Mouse (Mus musculus) limb, embryonic 11.5 days (tissue): ENCODE results near the gene Mrpl33. TPM values are rescaled to one million over a fixed set of nuclear protein-coding genes. Genes with fewer than 3 reads are reported as not detected.

ENCODE experiments used
- ATAC-seq: fragments of 200-750 bp; cut with Nextera tagmentation; 2 replicates; pipeline ENCODE4 v1.8.0; 2017; ENCODE audit warnings: low read depth; ENCODE audit not compliant: insufficient number of reproducible peaks, low FRiP score, low TSS enrichment
- DNase-seq: peaks from one replicate; pipeline ENCODE4 v3.0.0-alpha.2; 2015; ENCODE audit warnings: low spot score
- H3K27ac ChIP-seq: fragments of 300-500 bp; sonication (generic); replicated peaks from 2 replicates; pipeline ENCODE4 v1.5.1; 2014; ENCODE audit warnings: low read depth, mild to moderate bottlenecking, low read length
- H3K27me3 ChIP-seq: fragments of 300-500 bp; sonication (generic); 2 replicates; pipeline ENCODE4 v1.6.1; 2014; ENCODE audit warnings: mild to moderate bottlenecking, low read length, mixed read lengths; ENCODE audit not compliant: control insufficient read depth, insufficient read depth
- H3K36me3 ChIP-seq: fragments of 300-500 bp; sonication (generic); 2 replicates; pipeline ENCODE4 v1.6.1; 2014; ENCODE audit warnings: mild to moderate bottlenecking, low read length, moderate library complexity, mixed read lengths; ENCODE audit not compliant: control insufficient read depth, insufficient read depth
- H3K4me1 ChIP-seq: fragments of 300-500 bp; sonication (generic); 2 replicates; pipeline ENCODE4 v1.6.1; 2014; ENCODE audit warnings: low read length, mixed read lengths; ENCODE audit not compliant: control insufficient read depth, insufficient read depth
- H3K4me2 ChIP-seq: fragments of 300-500 bp; sonication (generic); 2 replicates; pipeline ENCODE4 v1.6.1; 2014; ENCODE audit warnings: low read depth, mild to moderate bottlenecking, moderate library complexity; ENCODE audit not compliant: severe bottlenecking
- H3K4me3 ChIP-seq: fragments of 300-500 bp; sonication (generic); 2 replicates; pipeline ENCODE4 v1.5.1; 2014; ENCODE audit warnings: low read depth, low read length
- H3K9ac ChIP-seq: fragments of 300-500 bp; sonication (generic); 2 replicates; pipeline ENCODE4 v1.6.1; 2014; ENCODE audit warnings: mild to moderate bottlenecking, low read length
- H3K9me3 ChIP-seq: fragments of 300-500 bp; sonication (generic); 2 replicates; pipeline ENCODE4 v1.6.1; 2016; ENCODE audit warnings: low read length; ENCODE audit not compliant: control insufficient read depth
- WGBS: fragments of 180-500 bp; shearing (Covaris S2); extraction: QIAGEN DNeasy Blood & Tissue Kit; methylation state at CpG from one replicate; pipeline ENCODE4 v1.1.7; 2014; 5-methylcytosine and 5-hydroxymethylcytosine counted together
- polyA plus RNA-seq: library from polyadenylated mRNA; unstranded; fragments of >200 nt; fragmentation: Nextera tagmentation; extraction: Ambion mirVana; gene quantifications from 2 replicates; pipeline ENCODE4 v1.2.1, GENCODE M21; 2014

Mrpl33 gene
- polyA plus RNA-seq, 1 experiment from 2014 or later = 254 TPM

GRCm38 (mm10) chr5:31678000-31678399 is 81.3 kb downstream of the Mrpl33 start:
- no peaks in the 10 kb centered on the region for H3K9me3 ChIP-seq
- H3K9ac ChIP-seq = no peak overlapping the region
- no peaks in the 10 kb centered on the region for H3K36me3 ChIP-seq
- H3K4me2 ChIP-seq = no peak overlapping the region
- no peaks in the 10 kb centered on the region for H3K27me3 ChIP-seq
- H3K4me1 ChIP-seq = no peaks in the 10 kb centered on the region
- DNase-seq (no peak), ATAC-seq (no peak)
- no peak overlapping the region for H3K4me3 ChIP-seq
- WGBS = 76% methylated on average over 1 of the region's 1 CpGs
- H3K27ac ChIP-seq = no peak overlapping the region

GRCm38 (mm10) chr5:31680183-31680582 is 83.4 kb downstream of the Mrpl33 start:
- Histone ChIP-seq H3K4me1 (no peaks in the 10 kb centered on the region), H3K27me3 (no peaks in the 10 kb centered on the region), H3K4me3 (no peak overlapping the region), H3K4me2 (no peak overlapping the region), H3K9me3 (no peaks in the 10 kb centered on the region), H3K27ac (no peak overlapping the region), H3K36me3 (no peaks in the 10 kb centered on the region), H3K9ac (no peak overlapping the region)
- ATAC-seq (no peak), DNase-seq (no peak)
- WGBS = 89% methylated on average over 4 of the region's 4 CpGs

- no peaks in the 10 kb centered on the region for H3K27me3 ChIP-seq
- DNase-seq (no peak), ATAC-seq (no peak)
- H3K9ac ChIP-seq = no peak overlapping the region
- no peaks in the 10 kb centered on the region for H3K4me1 ChIP-seq
- H3K9me3 ChIP-seq = no peaks in the 10 kb centered on the region
- 91% methylated on average over 1 of the region's 1 CpGs for WGBS
- H3K36me3 ChIP-seq = no peaks in the 10 kb centered on the region
- H3K4me2 ChIP-seq = no peak overlapping the region
- no peak overlapping the region for H3K27ac ChIP-seq
- H3K4me3 ChIP-seq = no peak overlapping the region
These were observed 85.6 kb downstream of the Mrpl33 start for GRCm38 (mm10) chr5:31682305-31682704.

GRCm38 (mm10) chr5:31686040-31686439 is 89.3 kb downstream of the Mrpl33 start:
- WGBS = 74% methylated on average over 2 of the region's 2 CpGs
- ATAC-seq (no peak), DNase-seq (no peak)
- Histone ChIP-seq H3K9me3 (no peaks in the 10 kb centered on the region), H3K27me3 (no peaks in the 10 kb centered on the region), H3K4me1 (no peaks in the 10 kb centered on the region), H3K36me3 (no peaks in the 10 kb centered on the region), H3K27ac (no peak overlapping the region), H3K9ac (no peak overlapping the region), H3K4me2 (no peak overlapping the region), H3K4me3 (no peak overlapping the region)

- Histone ChIP-seq H3K36me3 (no peaks in the 10 kb centered on the region), H3K9me3 (no peaks in the 10 kb centered on the region), H3K4me2 (no peak overlapping the region), H3K4me3 (no peak overlapping the region), H3K27me3 (no peaks in the 10 kb centered on the region), H3K27ac (no peak overlapping the region), H3K9ac (no peak overlapping the region), H3K4me1 (no peaks in the 10 kb centered on the region)
- 90% methylated on average over 3 of the region's 3 CpGs for WGBS
- no peak for DNase-seq
- ATAC-seq = no peak
These were observed 91.2 kb downstream of the Mrpl33 start for GRCm38 (mm10) chr5:31687972-31688371.

GRCm38 (mm10) chr5:31693191-31693590 is 96.5 kb downstream of the Mrpl33 start:
- Histone ChIP-seq H3K27me3 (no peaks in the 10 kb centered on the region), H3K36me3 (no peaks in the 10 kb centered on the region), H3K27ac (no peak overlapping the region), H3K4me2 (no peak overlapping the region), H3K9me3 (no peaks in the 10 kb centered on the region), H3K9ac (no peak overlapping the region), H3K4me1 (no peaks in the 10 kb centered on the region), H3K4me3 (no peak overlapping the region)
- ATAC-seq (no peak), DNase-seq (no peak)

GRCm38 (mm10) chr5:31696971-31697643 is 100.4 kb downstream of the Mrpl33 start, which contains the start of gene Rbks:
Gene Rbks (minus strand): TSS chr5:31697627.
- Histone ChIP-seq H3K36me3 (no peaks in the 10 kb centered on the region), H3K4me2 (peak within 1 kb of the TSS; percentile 66), H3K27ac (peak within 1 kb of the TSS; percentile 61), H3K4me3 (peak within 1 kb of the TSS; percentile 80), H3K9ac (peak within 1 kb of the TSS; percentile 73), H3K4me1 (no peaks in the 10 kb centered on the region), H3K27me3 (no peaks in the 10 kb centered on the region), H3K9me3 (no peaks in the 10 kb centered on the region)
- no peak; the same call in 1 of the 2 replicates for ATAC-seq
- WGBS = 9% methylated on average over 18 of the region's 18 CpGs
- no peak for DNase-seq

GRCm38 (mm10) chr5:31697644-31698296 is 101.0 kb downstream of the Mrpl33 start, which contains the start of gene Babam2:
Gene Babam2 (plus strand): TSS chr5:31697684.
- H3K36me3 ChIP-seq = no peaks in the 10 kb centered on the region
- peak within 1 kb of the TSS; percentile 61 for H3K27ac ChIP-seq
- peak within 1 kb of the TSS; percentile 80 for H3K4me3 ChIP-seq
- peak within 1 kb of the TSS; percentile 66 for H3K4me2 ChIP-seq
- H3K9me3 ChIP-seq = no peaks in the 10 kb centered on the region
- DNase-seq (peak; percentile 94), ATAC-seq (peak; percentile 95)
- no peaks in the 10 kb centered on the region for H3K4me1 ChIP-seq
- under 1% methylated on average over 71 of the region's 71 CpGs for WGBS
- peak within 1 kb of the TSS; percentile 73 for H3K9ac ChIP-seq
- no peaks in the 10 kb centered on the region for H3K27me3 ChIP-seq
